Mouse (Mus musculus) kidney, adult 18-20 months (tissue): Measurements from ENCODE around the gene Nudt17.
"Not testable (repeated sequence)": the region's sequence is repeated elsewhere in the genome, so short reads cannot be mapped to it uniquely, and the experiment has no call there.

Source experiments
- DNase-seq: peaks from one replicate; pipeline ENCODE4 v3.0.0; 2021

The Nudt17 gene

DNA sequence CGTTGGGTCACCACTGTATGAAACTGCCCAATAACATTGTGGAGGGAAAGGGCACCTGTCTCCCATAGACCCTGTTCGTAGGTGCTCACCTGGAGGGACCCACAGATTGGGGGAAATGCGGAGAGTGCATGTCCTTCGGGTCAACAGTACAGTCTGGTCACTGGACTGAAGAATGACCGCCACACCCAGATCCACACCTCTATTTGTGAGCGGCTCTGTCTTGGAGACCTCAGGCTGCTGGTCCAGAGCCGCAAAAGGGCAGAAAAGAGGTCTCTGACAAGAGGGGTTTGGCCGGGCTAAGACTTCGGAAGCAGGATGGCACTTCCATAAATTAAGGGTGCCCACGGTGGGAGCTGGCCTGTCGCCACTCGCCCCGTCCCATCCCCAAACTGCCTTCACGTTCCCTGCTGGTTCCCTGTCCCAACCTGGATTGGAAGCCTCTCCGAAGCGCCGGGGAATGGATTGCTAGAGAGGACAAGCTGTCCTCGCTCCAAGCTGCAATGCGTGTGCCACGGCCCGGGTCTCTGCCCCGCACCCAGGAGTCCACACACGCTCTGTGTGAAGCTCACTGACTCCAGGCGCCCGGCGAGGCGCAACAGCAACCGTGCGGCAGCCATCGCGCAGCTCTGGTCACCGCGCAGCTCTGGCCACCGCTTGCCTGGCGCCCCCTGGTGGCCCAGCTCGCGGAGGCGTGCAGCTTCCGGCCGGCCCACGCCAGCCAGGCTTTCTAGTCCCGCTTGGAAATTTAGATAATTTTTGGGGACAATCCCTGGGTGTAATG is at the start of gene Nudt17:
TSS of gene Nudt17 (minus strand) at position 660 of the 781 bp plus-strand sequence.
- peak; percentile 89 for DNase-seq

DNA sequence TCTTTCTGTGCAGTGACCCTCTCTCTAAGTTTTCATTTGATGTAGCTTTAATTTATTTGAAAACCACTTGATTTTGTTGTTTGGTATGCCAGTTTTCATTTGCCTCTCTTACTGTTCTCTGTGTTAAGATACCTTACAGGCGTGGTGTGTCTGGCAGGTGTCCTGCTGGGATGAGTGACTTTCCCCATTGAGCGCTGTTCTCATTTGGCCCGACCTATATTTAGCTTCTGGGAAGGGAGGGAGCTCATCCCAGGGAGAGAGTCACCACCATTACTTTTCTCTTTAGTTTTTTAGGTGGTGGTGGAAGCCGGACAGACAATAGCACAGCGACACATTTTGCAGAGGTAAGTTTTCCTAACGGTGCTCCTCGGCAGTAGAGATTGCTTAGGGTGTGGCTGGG is 49.3 kb upstream of the Nudt17 start:
- no peak for DNase-seq

DNA sequence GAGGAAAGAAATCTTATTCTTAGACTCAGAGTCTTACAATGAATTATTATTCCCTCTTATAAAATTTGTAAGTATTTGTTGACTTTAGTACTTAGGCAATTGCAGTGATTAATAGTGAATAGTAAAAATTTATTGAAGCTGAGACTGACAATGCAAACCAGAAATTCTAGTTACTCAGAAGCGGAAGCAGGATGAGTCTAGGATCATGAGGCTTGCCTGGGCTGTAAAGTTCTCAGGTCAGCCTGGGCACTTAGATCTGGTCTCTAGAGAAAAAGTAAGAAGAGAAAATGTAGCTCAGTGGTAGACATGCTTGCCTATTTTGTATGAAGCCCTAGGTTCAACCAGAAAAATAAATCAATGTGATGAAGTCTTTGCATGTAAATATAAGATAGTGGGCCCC is 47.6 kb upstream of the Nudt17 start:
- no peak for DNase-seq

DNA sequence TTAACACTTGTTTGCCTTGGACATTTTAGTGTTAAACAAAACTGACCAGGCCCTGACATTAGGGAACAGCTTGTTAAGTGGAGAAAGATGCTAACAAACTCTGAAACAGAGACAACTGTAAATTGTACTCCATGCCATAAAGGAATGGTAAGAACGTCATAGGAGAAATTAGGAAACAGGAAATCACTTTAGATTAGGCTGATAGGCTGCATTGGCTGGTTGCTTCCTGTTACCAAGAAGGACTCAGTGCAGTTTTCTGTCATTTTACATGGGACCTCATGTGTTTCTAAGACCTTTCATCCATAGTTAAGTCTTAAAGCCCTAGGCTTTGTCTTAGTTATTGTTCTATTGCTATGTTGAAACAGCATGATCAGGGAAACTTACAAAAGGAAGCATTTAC is 38.5 kb upstream of the Nudt17 start:
- no peak for DNase-seq

DNA sequence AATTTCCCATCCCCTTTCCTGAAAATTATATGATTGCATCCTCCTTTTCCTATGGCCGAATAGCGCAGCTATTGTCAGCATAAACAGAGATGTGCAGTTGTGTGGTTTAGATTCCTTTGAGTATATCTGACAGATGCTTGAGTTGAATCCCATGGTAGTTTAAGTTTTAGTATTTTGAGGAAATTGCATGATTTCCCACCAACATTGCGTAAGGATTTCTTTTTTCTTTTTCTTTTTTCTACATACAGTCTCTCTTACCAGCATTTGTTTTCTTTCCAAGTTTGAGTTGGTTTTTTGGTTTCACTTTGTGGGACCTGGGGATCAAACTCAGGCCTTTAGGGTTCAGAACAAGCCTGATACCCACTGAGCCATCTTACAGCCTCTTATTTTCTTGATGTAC is 36.0 kb upstream of the Nudt17 start:
- DNase-seq = no peak

DNA sequence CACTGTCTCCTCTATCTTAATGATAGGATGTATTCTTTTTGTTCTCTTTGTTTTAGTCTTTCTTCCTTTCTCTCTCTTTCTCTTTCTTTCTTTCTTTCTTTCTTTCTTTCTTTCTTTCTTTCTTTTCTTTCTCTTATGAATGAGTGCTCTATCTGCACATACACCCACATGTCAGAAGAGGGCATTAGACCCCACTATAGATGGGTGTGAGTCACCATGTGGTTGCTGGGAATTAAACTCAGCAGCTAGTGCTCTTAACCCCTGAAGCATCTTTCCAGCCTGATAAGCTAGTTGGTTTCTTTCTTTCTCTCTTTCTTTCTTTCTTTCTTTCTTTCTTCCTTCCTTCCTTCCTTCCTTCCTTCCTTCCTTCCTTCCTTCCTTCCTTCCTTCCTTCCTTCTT is 31.9 kb upstream of the Nudt17 start:
- DNase-seq = not testable (repeated sequence)

DNA sequence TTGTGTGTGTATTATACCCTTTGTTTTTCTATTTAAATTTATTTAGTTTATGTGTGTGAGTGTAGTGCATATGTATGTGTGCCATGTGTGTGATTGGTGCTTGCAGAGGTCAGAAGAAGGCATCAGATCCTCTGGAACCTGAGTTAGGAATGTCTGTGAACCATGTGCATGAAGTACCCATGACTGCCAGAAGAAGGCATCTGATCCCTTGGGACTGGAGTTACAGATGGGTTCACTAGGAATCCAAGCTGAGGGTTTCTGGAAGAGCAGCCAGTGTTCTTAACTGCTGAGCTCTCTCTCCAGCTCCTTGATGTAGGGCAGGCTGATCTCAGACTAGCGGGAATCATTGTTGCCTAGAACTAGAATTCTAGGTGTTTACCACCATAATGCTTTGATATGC is 29.6 kb upstream of the Nudt17 start:
- DNase-seq = no peak

DNA sequence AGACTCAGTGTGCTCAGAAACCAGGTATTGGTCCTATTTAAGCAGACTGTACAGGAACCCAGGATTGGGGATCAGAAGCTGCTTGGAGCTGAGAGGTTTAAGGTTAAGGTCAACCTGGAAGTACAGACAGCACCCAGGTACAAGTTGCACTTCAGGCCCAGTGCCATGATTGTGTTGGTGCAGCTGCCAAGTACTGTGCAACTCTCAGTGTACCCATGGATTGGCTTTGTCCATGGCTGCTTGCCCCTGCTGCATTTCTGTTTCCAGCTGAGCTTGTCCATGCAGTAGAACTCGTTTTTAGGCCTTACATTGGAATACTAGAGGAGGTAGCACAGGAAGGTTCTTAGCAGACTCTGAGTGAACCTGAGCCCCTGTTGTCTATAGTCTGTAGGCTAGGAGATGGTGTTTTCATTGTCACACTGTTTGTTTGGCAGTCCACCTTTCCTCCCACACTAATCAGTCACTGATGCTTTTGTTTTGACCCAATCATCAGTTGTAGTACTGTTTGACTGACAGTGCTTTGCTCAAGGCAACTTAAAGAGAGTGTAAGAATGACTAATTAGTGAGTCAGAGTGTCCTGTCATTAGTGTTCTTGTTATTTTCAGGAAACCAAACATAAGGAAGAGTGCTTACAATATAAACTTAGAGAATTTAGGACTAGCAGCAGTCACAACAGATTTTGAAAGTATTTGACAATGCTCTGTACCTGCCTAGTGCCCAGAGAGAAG is 28.8 kb upstream of the Nudt17 start:
- DNase-seq = no peak

DNA sequence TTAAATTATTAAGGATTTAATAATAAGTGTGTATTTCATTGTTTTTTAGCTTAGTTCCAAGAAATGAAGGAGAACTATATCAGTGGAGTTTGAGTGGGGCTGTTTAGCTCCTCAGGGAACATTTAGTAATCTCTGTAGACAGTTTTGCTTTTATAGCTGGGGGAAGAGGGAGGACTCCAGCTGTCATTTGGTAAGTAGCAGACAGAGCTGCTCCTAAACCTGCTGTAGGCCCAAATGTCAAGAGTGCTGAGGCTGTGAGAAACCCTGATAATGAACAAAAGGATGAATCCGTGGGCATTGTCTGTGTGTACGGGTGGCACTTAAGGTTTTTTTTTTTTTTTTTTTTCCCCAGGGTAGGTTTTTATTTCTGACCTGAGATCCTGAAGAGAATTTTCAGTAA is 26.8 kb upstream of the Nudt17 start:
- DNase-seq = no peak

DNA sequence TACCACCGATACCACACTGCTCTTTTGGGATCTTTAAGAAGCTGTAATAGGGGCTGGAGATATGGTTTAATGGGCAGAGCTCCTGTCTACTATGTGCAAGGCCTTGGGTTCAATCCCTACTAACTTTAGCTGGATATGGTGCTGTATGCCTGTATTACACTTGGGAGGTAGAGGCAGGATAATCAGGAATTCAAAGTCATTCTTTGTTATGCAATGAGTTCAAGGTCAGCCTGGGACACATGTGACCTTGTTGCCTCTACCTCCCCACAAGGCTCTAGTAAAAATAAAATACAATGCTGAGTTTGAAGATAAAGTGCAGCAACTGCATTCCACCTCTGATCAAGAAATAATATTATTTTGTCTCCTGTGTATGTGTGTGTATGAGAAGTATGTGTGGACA is 25.6 kb upstream of the Nudt17 start:
- DNase-seq = no peak

DNA sequence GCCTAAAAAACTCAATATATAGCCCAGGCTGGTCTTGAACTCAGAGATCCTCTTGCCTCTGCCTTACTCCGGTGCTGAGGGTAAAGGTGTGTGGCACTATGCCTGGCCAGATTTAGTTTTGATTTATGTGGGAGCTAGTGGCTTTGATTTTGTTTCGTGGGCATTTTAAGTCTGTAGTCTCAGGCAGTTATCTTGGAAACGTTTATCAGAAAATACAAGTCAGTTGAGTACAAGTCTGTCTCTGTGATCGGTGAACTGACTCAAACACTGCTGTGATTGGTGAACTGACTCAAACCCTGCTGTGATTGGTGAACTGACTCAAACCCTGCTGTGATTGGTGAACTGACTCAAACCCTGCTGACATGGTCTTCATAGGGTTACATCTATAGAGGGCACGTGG is 22.4 kb upstream of the Nudt17 start:
- no peak for DNase-seq

DNA sequence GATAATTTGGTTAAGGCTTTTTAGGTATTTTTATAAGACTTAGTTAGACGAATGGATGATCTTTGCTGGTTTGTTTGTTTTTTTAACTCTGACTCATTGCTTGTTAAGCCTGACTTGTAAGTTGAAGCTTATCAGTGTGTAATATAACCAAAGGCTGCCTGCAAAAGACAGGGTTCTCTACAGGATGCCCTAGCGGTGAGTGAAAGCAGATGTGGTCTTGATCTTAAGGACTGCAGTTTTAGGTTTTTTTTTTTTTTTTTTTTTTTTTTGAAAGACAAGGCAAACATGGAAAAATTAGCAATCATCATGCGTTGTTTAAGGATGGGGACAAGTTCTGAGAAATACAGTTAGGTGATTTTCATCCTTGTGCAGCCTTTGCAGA is 21.0 kb upstream of the Nudt17 start:
- DNase-seq = no peak

DNA sequence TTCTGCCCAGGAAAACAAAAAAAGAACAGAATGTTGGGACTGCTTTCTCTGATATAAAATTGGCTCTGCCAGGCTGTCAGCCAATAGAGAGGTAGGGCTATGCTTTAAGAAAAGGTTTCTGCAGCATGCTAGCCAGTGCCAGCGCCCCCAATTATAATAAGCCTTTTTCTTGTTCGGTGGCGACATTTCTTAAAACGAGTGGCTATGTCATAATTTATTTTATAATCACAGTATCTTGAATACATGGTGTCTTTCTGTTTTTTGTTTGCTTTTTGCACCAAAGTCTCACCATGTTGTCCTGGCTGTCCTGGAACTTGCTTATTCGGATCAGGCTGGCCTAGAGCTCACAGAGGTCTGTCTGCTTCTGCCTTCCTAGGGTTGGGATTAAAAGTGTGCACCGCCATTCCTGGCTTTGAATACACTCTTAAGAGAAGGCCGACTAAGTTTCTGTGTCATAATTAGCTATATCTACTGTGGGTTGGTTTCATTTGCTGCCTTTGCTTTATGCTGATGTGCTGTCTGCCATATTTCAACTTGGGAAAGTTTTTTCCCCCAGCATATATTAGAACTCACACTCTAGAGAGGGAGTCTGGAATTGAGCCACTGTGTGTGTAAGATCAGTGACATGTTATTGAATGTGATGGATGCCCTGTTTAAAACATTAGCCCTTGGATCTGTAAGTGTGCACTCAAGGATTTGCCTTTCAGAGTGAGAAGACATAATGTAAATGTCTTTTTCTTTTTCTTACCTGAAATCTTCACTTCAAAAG is 20.5 kb upstream of the Nudt17 start:
- DNase-seq = no peak

DNA sequence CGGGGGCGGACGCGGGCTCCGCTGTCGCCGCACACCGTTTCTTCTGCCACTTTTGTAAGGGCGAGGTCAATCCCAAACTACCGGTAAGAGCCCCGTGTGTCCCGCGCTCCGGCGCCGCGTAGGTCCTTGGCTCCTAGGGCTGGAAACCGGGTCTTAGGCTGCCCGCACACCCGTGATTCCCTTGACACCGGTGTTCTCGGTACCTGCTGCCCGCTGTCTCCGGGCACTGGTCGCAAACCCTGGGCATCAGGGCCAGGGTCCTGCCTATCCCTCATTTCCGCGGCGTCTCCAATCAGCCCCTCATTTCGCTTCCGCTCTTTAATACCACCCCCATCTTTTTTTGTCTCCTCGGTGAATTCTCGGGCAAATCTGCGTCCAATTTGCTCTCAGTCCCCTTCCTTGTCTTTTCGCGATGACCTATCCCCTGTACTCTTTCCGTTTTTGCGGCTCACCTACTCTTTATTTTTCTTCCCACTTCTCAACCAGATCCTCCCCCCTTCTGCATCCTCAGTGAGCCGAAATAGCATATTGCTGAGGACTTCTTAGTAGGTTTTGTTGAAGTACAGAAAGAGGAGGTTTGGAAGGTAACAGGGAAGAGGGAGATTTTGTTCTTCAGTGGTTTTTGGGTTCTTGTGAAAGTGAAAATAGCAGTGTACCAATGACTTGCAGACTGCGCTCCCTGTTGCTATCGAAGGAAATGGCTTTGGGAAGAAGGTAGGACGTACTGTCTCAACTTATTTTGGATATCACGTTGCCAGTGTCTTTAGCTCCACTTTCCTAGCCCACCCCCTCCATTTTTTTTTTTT is 19.7 kb upstream of the Nudt17 start:
- no peak for DNase-seq

DNA sequence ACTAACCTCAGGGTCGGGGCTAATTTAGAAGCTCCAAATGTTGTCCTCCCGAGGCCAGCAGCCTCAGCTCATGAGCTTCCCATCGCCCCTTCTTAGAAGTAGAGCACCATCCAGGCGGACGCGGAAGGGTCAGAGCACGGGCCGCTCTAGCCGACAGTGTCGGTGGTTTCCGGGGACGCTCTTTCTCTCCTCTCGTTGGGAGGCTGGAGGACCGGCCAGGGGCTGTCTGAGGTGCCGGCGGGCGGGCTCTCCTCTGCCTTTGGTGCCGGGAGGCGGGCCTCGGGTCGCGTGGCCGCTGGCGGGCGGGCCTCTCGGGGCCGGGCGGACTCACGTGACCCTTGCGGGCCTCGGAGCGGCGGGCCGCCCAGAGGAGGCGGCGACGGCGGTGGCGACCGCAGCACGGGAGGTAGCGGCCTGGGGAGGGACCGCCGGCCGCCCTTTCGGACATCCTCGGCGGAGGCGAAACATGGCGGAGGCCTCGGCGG is 19.0 kb upstream of the Nudt17 start, which contains the start of the genes Polr3c and Rnf115:
TSS of gene Polr3c (minus strand) at position 286 of the 485 bp plus-strand sequence.
TSS of gene Rnf115 (plus strand) at position 322 of the 485 bp plus-strand sequence.
- peak; percentile 96 for DNase-seq

DNA sequence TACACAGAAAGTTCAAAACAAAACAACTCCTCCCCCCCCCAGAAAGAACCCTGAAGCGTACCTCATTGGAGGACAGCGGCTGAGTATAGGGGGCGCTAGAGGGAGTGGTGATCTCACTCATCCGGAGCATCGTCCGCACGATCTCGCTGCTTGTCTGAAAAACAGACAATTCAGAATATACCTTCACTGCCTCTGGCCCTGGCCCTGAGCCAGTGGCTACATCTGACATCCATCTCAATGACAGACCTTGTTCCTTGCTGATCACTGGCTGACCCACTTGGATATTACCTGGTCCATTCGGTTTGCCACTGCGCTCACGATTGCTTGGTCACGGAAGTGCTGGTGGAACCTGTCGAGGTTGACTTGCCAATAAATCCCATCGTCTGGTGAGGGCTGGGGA is 10.8 kb upstream of the Nudt17 start:
- DNase-seq = peak; percentile 34

DNA sequence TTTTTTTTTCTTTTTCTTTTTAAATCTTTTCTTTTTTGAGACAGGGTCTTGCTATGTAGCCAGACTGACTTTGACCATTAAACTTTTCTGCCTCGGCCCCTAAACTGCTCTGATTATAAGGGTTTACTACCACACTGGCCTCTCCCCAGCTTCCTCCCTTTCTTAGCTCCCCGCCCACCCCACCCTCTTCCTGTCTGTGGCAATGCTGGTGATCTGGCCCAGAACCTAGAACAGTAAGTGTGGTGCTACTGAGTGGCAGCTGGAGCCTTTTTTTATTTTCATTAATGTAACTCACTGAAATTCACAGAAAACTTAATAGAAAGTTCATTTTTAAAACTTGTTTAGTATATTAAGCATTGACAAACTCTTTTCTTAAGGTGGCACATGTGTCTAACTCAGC is 7.5 kb upstream of the Nudt17 start:
- DNase-seq = no peak

DNA sequence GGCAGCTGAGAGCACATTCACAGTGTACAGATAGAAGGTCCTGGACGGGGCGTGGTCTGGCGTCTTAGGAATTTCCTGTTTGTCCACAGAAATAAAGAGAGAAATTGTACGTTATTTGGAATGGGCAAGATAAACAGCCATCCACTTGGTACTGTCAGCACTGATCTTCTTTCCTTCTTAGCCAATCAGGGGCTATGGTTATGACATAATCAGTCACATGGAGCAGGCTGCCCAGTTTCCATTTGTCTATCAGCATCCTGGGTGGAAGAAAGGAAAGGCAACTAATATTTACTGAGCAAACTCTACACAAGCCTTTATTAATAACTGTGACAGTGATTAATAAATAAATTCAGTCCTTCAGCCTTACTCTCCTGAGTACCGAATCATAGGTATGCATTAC is 5.9 kb upstream of the Nudt17 start:
- no peak for DNase-seq

DNA sequence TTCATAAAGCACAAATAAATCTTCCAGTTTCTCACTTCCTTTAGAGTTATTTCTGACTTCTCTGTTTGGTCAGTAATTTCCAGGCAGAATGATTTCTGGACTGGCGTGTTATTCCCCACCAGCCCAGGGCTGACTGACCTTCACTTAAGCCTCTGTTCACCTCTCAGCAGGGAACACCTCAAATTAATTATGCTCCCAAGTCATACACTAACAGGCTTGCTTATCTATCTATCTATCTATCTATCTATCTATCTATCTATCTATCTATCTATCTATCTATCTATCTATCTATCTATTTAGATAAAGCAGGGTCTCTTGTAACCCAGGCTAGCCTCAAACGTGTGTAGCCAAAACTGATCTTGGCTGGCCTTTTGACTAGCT is 312 bp upstream of the Nudt17 start:
- DNase-seq = no peak

DNA sequence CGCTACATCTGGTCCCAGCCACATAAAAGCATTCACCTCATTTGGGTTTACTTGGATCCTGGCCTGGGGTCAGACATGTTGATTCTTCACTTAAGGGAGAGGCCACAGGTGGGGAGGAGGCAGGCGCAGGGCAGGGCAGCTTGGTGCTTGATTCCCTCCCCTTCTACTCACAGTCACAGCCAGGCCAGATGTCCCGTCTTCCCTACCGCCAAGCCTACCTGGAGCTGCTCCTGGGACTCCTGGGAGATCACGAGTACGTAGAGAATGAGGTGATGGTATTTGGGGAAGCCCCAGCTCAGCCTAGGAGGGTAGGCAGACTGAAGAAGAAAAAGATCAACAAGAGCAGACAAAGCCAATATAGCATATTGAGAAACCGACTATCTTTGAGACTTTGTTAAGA is 1.4 kb downstream of the Nudt17 start:
- no peak for DNase-seq

DNA sequence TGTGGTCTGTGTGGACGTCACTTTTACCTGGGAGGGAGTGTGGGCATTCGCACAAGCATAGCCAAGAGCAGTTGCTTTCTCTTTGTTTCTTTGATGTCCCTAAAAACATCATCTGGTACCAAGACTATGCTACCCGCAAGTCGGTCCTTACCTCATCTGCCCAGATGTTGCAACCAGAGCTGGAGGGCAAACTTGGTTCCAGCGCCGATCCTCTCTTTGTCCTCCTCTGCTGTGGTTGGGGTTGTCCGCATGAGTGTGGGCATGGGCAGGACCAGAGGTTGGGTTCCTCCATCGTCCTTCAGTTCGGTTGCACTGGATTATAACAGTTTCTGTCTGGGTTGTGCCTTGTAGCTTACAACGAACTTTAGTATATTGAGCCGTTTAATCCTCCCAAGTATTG is 2.1 kb downstream of the Nudt17 start:
- no peak for DNase-seq

DNA sequence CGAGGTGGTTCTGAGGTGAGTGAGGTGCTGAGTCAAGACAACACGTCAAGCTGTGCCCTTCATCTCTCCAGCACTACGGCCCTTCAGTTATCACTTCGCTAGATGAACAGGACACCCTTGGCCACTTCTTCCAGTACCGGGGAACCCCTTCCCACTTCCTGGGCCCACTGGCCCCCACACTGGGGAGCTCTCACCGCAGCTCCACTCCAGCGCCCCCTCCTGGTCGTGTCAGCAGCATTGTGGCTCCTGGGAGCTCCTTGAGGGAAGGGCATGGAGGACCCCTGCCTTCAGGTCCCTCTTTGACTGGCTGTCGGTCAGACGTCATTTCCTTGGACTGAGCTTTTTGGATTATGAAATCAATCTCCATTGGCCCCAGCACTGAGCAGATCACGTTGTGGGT is 3.6 kb downstream of the Nudt17 start:
- peak; percentile 20 for DNase-seq

DNA sequence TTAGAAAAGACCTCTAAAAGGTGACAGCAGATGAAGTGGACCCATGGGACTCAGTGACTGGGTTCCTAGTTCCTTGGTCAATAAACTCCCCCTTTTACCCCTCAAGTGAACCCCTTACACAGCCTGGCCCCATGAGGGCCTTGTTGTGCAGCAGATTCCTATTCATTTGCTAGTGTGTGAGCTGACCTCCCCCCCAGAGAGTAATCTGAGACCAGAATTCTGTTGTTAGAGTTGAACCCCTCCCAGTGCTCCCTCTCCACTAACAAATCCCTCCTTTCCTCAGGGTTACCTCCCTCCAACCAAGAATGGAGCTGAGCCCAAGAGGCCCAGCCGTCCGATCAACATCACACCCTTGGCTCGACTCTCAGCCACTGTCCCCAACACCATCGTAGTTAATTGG is 7.4 kb downstream of the Nudt17 start:
- no peak for DNase-seq
